ENCODE assay signal across 19 mouse cellular contexts in genomic region chr8:13027615-13028014, GRCm38 (mm10). TPM values are rescaled to one million over a fixed set of nuclear protein-coding genes. Genes with fewer than 3 reads are reported as not detected.
"Had no signal": no experiment of that assay in that cellular context is flagged by ENCODE, and none has a peak within 500 bp of the region (broad histone marks: within the 10 kb centered on the region; RNA-seq: fewer than 3 reads in every experiment).

No protein-coding gene starts in this region.

- H3K4me3 ChIP-seq: limb, embryonic 10.5 days; liver, embryonic 13.5 days; lung, embryonic 15.5 days; midbrain, embryonic 10.5 days; neural tube, embryonic 13.5 days had no signal

- H3K27ac ChIP-seq: kidney, postnatal 0 days; limb, embryonic 10.5 days; liver, embryonic 13.5 days; lung, embryonic 15.5 days; midbrain, embryonic 10.5 days; neural tube, embryonic 13.5 days had no signal

- DNase-seq: kidney, adult 11 months; kidney, adult 9 months; kidney, postnatal 36 days; liver, embryonic 13.5 days; liver, postnatal 0 days; midbrain, embryonic 14.5 days; retina, postnatal 1 day; right cerebral cortex, postnatal 4 days; spleen, adult 18-20 months; thymus, adult 18-20 months; thymus, postnatal 14 days had no signal

- H3K36me3 ChIP-seq: limb, embryonic 10.5 days; liver, embryonic 13.5 days; lung, embryonic 15.5 days; midbrain, embryonic 10.5 days; neural tube, embryonic 13.5 days had no signal

- H3K4me1 ChIP-seq: lung, embryonic 15.5 days; neural tube, embryonic 13.5 days had no signal

- H3K27me3 ChIP-seq: liver, embryonic 13.5 days; lung, embryonic 15.5 days; neural tube, embryonic 13.5 days had no signal

- ATAC-seq: liver, postnatal 0 days had no signal

- H3K9me3 ChIP-seq: limb, embryonic 10.5 days; liver, embryonic 13.5 days; lung, embryonic 15.5 days; midbrain, embryonic 10.5 days; neural tube, embryonic 13.5 days had no signal

RNA-seq across cellular contexts. Expression of gene F7, which starts 1.8 kb away (rescaled TPM):
- polyA plus RNA-seq: limb, embryonic 10.5 days; midbrain, embryonic 14.5 days; stomach, embryonic 14.5 days had no signal

RNA-seq across cellular contexts. Expression of gene F10, which starts 9.5 kb away (rescaled TPM):
- total RNA-seq: layer of hippocampus, adult 18-20 months; left cerebral cortex, postnatal 14 days had no signal

RNA-seq across cellular contexts. Expression of gene Proz, which starts 33.1 kb away (rescaled TPM):
- total RNA-seq: layer of hippocampus, adult 18-20 months; left cerebral cortex, postnatal 14 days had no signal
